Mouse (Mus musculus) small intestine, adult 2 months (tissue): ENCODE data around the gene Haus5. TPM values are rescaled to one million over a fixed set of nuclear protein-coding genes. Genes with fewer than 3 reads are reported as not detected.

Source experiments
- H3K27ac ChIP-seq: fragments of 200-500 bp; 2 replicates; pipeline ENCODE4 v1.5.1; 2012; ENCODE audit warnings: low read depth, low read length, control low read depth, inconsistent platforms; ENCODE audit not compliant: insufficient read depth
- H3K27me3 ChIP-seq: fragments of 200-500 bp; 2 replicates; pipeline ENCODE4 v1.6.1; 2012; ENCODE audit warnings: mild to moderate bottlenecking, moderate library complexity, low read length, inconsistent platforms; ENCODE audit not compliant: control insufficient read depth, insufficient read depth
- H3K36me3 ChIP-seq: fragments of 200-500 bp; 2 replicates; pipeline ENCODE4 v1.6.1; 2012; ENCODE audit warnings: mild to moderate bottlenecking, low read length, control low read depth, inconsistent platforms; ENCODE audit not compliant: control insufficient read depth, insufficient read depth
- H3K4me1 ChIP-seq: fragments of 200-500 bp; 2 replicates; pipeline ENCODE4 v1.6.1; 2012; ENCODE audit warnings: low read length, inconsistent platforms, mixed read lengths; ENCODE audit not compliant: control insufficient read depth, insufficient read depth, insufficient read length
- H3K4me3 ChIP-seq: fragments of 200-500 bp; 2 replicates; pipeline ENCODE4 v1.5.1; 2012; ENCODE audit warnings: low read depth, mild to moderate bottlenecking, control low read depth, inconsistent platforms, low read length, moderate library complexity
- CTCF ChIP-seq: fragments of 200-500 bp; IDR thresholded peaks from 2 replicates; pipeline ENCODE4 v1.5.1; 2012; ENCODE audit warnings: low read depth, mild to moderate bottlenecking, control low read depth, inconsistent platforms, low read length, moderate library complexity, mixed read lengths; ENCODE audit not compliant: insufficient replicate concordance, insufficient read length; ENCODE audit errors: extremely low read depth
- POLR2A ChIP-seq: fragments of 200-500 bp; IDR thresholded peaks from 2 replicates; pipeline ENCODE4 v1.6.1; 2012; ENCODE audit warnings: low read depth, mild to moderate bottlenecking, control low read depth, inconsistent platforms, low read length, moderate library complexity
- whole genome bisulfite sequencing: fragments of 180-500 bp; shearing (Covaris S2); methylation state at CpG from one replicate; pipeline ENCODE4 v1.1.7; 2018; 5-methylcytosine and 5-hydroxymethylcytosine counted together
- polyA plus RNA-seq: library from polyadenylated mRNA; depleted of rRNA; stranded (reverse); fragments of >200 nt; gene quantifications from 2 replicates; pipeline ENCODE4 v1.2.3, GENCODE M21; 2012; rRNA removed

Gene Haus5
- polyA plus RNA-seq, result 6.0 and 6.4 TPM in 2 replicates

GRCm38 (mm10) chr7:30664529-30665200, at the start of gene Haus5:
Gene Haus5 (minus strand): TSS chr7:30664994.
- peaks cover 5% of the 10 kb centered on the region; the same call in 1 of the 2 replicates for H3K36me3 ChIP-seq
- TF ChIP-seq CTCF (no peak), POLR2A (no peak)
- H3K27me3 ChIP-seq, result no peaks in the 10 kb centered on the region
- peaks cover 5% of the 10 kb centered on the region; the same call in 1 of the 2 replicates for H3K4me1 ChIP-seq
- no peak within 1 kb of the TSS for H3K27ac ChIP-seq
- WGBS, result under 1% methylated on average over 34 of the region's 34 CpGs
- peak within 1 kb of the TSS; percentile 84 for H3K4me3 ChIP-seq

- H3K27ac ChIP-seq, result no peak within 1 kb of the TSS
- TF ChIP-seq CTCF (no peak), POLR2A (no peak)
- peaks cover 13% of the 10 kb centered on the region for H3K4me1 ChIP-seq
- WGBS, result 89% methylated on average over 3 of the region's 3 CpGs
- H3K4me3 ChIP-seq, result no peak within 1 kb of the TSS
- no peaks in the 10 kb centered on the region for H3K27me3 ChIP-seq
- H3K36me3 ChIP-seq, result no peaks in the 10 kb centered on the region
Measured at GRCm38 (mm10) chr7:30711942-30712341, 47.1 kb upstream of the Haus5 start, which contains the start of gene Atp4a. Gene Atp4a (plus strand): TSS chr7:30712209.

- H3K4me1 ChIP-seq, result peaks cover 27% of the 10 kb centered on the region; the same call in 1 of the 2 replicates
- WGBS, result 70% methylated on average over 1 of the region's 1 CpGs
- no peaks in the 10 kb centered on the region for H3K36me3 ChIP-seq
- no peak overlapping the region for H3K27ac ChIP-seq
- H3K4me3 ChIP-seq, result no peak overlapping the region
- H3K27me3 ChIP-seq, result no peaks in the 10 kb centered on the region
- TF ChIP-seq CTCF (no peak), POLR2A (no peak)
Measured at GRCm38 (mm10) chr7:30707441-30707840, 42.6 kb upstream of the Haus5 start.

GRCm38 (mm10) chr7:30706214-30706882, 41.6 kb upstream of the Haus5 start:
- Histone ChIP-seq H3K27ac (peak overlapping the region; percentile 93), H3K27me3 (no peaks in the 10 kb centered on the region), H3K36me3 (no peaks in the 10 kb centered on the region), H3K4me1 (peaks cover 24% of the 10 kb centered on the region; the same call in 1 of the 2 replicates), H3K4me3 (peak overlapping the region; percentile 20; the same call in 1 of the 2 replicates)
- 25% methylated on average over 8 of the region's 8 CpGs for WGBS
- TF ChIP-seq POLR2A, result no peak
- TF ChIP-seq CTCF, result no peak

- Histone ChIP-seq H3K4me1 (peaks cover 16% of the 10 kb centered on the region), H3K36me3 (no peaks in the 10 kb centered on the region), H3K27ac (peak within 1 kb of the TSS; percentile 45), H3K27me3 (no peaks in the 10 kb centered on the region), H3K4me3 (no peak within 1 kb of the TSS)
- TF ChIP-seq POLR2A, result no peak
- TF ChIP-seq CTCF, result no peak
- 25% methylated on average over 9 of the region's 9 CpGs for WGBS
Measured at GRCm38 (mm10) chr7:30698589-30698988, 33.8 kb upstream of the Haus5 start, which contains the start of gene 2200002J24Rik. Gene 2200002J24Rik (plus strand): TSS chr7:30698926.

- peak overlapping the region; percentile 45 for H3K27ac ChIP-seq
- 20% methylated on average over 5 of the region's 5 CpGs for WGBS
Measured at GRCm38 (mm10) chr7:30698101-30698500, 33.3 kb upstream of the Haus5 start.

GRCm38 (mm10) chr7:30688325-30688724, 23.5 kb upstream of the Haus5 start:
- Histone ChIP-seq H3K36me3 (no peaks in the 10 kb centered on the region), H3K4me3 (no peak overlapping the region), H3K27me3 (no peaks in the 10 kb centered on the region), H3K27ac (no peak overlapping the region), H3K4me1 (peaks cover 5% of the 10 kb centered on the region; the same call in 1 of the 2 replicates)
- 64% methylated on average over 6 of the region's 6 CpGs for WGBS
- TF ChIP-seq CTCF (no peak), POLR2A (no peak)

More at GRCm38 (mm10) chr7:30698101-30698500, 33.3 kb upstream of the Haus5 start:
- Histone ChIP-seq H3K4me1 (peaks cover 16% of the 10 kb centered on the region), H3K4me3 (no peak overlapping the region), H3K27me3 (no peaks in the 10 kb centered on the region), H3K36me3 (no peaks in the 10 kb centered on the region)
- TF ChIP-seq CTCF, result no peak
- no peak for TF ChIP-seq POLR2A
